Mouse (Mus musculus): ENCODE data around the gene Gtpbp2. TPM values are rescaled to one million over a fixed set of nuclear protein-coding genes. Genes with fewer than 3 reads are reported as not detected.

Gtpbp2 gene
- polyA plus RNA-seq, 1 experiment from 2014 or later = 38.8 TPM

- no peak for TF ChIP-seq EP300 (IDR thresholded peaks at IDR 0.05)
- no peak; the same call in 1 of the 2 replicates for TF ChIP-seq CTCF (IDR thresholded peaks at IDR 0.05)
- peak; percentile 99 for ATAC-seq
- Histone ChIP-seq H3K9me3 (ENCODE audit: low read length) (no peaks in the 10 kb centered on the region), H3K4me2 (replicated peaks; ENCODE audit: low read depth, low read length) (peak within 1 kb of the TSS; percentile 70), H3K4me1 (ENCODE audit: insufficient read depth, low read depth, low read length) (peaks cover 8% of the 10 kb centered on the region; the same call in 1 of the 2 replicates), H3K4me3 (ENCODE audit: low read depth, low read length) (peak within 1 kb of the TSS; percentile 40), H3K9ac (replicated peaks; ENCODE audit: low read depth) (0 out of 2 replicates have a peak within 1 kb of the TSS, but pooled peaks have one; percentile 8), H3K27ac (ENCODE audit: low read length) (no peak within 1 kb of the TSS; the same call in 1 of the 2 replicates), H3K36me3 (ENCODE audit: insufficient read depth, low read length) (peaks cover 11% of the 10 kb centered on the region), H3K27me3 (replicated peaks; ENCODE audit: insufficient read depth, low read length) (no peaks in the 10 kb centered on the region)
- peak; percentile 95 for DNase-seq (ENCODE audit: low spot score)
- WGBS = 6% methylated on average over 37 of the region's 37 CpGs
Observed at GRCm38 (mm10) chr17:46143578-46144423, 17.0 kb upstream of the Gtpbp2 start, which contains the start of gene Rsph9. Gene Rsph9 (minus strand): TSS chr17:46144216.

DNA sequence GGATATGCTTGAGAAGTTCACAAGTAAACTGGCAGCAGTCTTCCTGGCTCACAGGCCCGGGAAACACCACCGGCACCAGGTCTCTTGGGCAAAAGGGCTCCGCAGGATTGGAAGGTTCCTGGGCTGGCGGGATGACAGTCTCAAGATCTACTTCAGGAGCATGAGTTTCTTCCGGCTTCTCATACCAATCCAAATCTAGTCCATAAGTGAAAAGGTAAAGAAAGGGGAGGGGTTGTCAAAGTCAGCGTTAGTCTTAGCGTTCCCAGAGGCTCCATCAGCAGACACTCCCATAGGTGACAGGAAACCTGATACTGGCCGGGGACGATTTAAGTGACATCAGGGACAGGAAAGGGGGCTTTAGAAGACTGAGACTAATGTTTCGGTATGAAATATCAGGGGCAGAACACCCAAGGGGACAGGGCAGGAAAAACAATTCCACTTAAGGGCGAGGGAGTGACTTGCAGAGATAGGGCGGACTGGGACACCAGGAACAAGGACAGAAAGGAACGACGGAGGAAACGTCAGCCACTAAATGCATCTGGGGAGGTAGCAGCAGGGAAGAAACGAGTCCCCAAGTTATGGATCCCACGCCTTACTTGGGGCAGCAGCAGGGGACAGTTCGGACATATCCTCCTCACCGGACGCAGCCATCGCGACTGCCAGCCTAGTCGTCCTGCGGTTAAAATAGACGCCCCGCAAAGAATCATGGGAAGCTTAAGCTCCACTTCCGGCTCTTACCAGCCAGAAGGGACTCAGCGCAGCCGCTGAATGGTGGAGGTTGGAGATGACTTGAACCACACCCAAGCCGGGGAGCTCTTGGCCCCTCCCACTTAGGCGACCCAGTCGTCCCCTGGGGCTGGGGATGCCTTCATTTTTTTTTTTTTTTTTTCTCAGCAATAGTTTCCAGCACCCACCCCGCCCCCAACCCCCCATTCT is 7.7 kb upstream of the Gtpbp2 start, which contains the start of gene Mad2l1bp:
Gene Mad2l1bp, minus strand, starts transcription at position 707 of the 936 bp plus-strand sequence.
- peak; percentile 98 for DNase-seq (ENCODE audit: low spot score)
- WGBS = 1% methylated on average over 33 of the region's 33 CpGs
- peak; percentile 97 for ATAC-seq

GRCm38 (mm10) chr17:46154336-46154735 is 6.5 kb upstream of the Gtpbp2 start:
- no peaks in the 10 kb centered on the region for H3K36me3 ChIP-seq (ENCODE audit: insufficient read depth, low read length)
- ATAC-seq = no peak
- peaks cover 4% of the 10 kb centered on the region; the same call in 1 of the 2 replicates for H3K4me1 ChIP-seq (ENCODE audit: insufficient read depth, low read depth, low read length)
- TF ChIP-seq EP300 (IDR thresholded peaks at IDR 0.05) = no peak
- TF ChIP-seq CTCF (IDR thresholded peaks at IDR 0.05) = no peak
- no peak overlapping the region for H3K4me2 ChIP-seq (replicated peaks; ENCODE audit: low read depth, low read length)
- no peak overlapping the region for H3K9ac ChIP-seq (replicated peaks; ENCODE audit: low read depth)
- no peaks in the 10 kb centered on the region for H3K27me3 ChIP-seq (replicated peaks; ENCODE audit: insufficient read depth, low read length)
- no peak overlapping the region for H3K27ac ChIP-seq (ENCODE audit: low read length)
- no peak for DNase-seq (ENCODE audit: low spot score)
- no peaks in the 10 kb centered on the region for H3K9me3 ChIP-seq (ENCODE audit: low read length)
- H3K4me3 ChIP-seq (ENCODE audit: low read depth, low read length) = no peak overlapping the region
- 88% methylated on average over 3 of the region's 3 CpGs for WGBS

More for the DNA sequence above, 7.7 kb upstream of the Gtpbp2 start, which contains the start of gene Mad2l1bp:
- H3K4me1 ChIP-seq (ENCODE audit: insufficient read depth, low read depth, low read length) = peaks cover 4% of the 10 kb centered on the region; the same call in 1 of the 2 replicates
- H3K27me3 ChIP-seq (replicated peaks; ENCODE audit: insufficient read depth, low read length) = no peaks in the 10 kb centered on the region
- TF ChIP-seq EP300 (IDR thresholded peaks at IDR 0.05) (peak; percentile 65), CTCF (IDR thresholded peaks at IDR 0.05) (no peak)
- H3K4me2 ChIP-seq (replicated peaks; ENCODE audit: low read depth, low read length) = peak within 1 kb of the TSS; percentile 74
- 0 out of 2 replicates have a peak, but pooled peaks cover 4% of the 10 kb centered on the region for H3K36me3 ChIP-seq (ENCODE audit: insufficient read depth, low read length)
- H3K27ac ChIP-seq (ENCODE audit: low read length) = peak within 1 kb of the TSS; percentile 86
- H3K9me3 ChIP-seq (ENCODE audit: low read length) = no peaks in the 10 kb centered on the region
- peak within 1 kb of the TSS; percentile 72 for H3K4me3 ChIP-seq (ENCODE audit: low read depth, low read length)
- peak within 1 kb of the TSS; percentile 68 for H3K9ac ChIP-seq (replicated peaks; ENCODE audit: low read depth)

- ATAC-seq = no peak
Observed at GRCm38 (mm10) chr17:46156680-46157079, 4.2 kb upstream of the Gtpbp2 start.

DNA sequence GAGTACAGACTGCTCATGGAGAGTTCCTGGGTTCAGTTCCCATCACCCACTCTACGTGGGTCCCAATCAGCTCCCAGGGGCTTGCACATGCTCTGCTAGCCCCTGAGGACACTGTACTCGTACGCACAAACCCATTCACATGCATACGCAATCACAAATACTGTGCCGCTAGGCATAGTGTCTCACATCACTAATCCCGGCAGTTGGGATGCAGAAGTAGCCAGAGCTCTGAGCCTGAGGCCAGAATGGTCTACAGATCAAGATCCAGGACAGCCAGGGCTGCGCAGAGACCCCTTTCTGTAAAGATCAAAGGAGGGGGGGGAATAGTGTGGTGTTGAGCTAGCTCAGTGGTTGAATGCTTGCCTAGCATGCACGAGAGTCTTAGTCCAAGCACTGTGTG is 3.7 kb upstream of the Gtpbp2 start:
- Histone ChIP-seq H3K9ac (replicated peaks; ENCODE audit: low read depth) (no peak overlapping the region), H3K27me3 (replicated peaks; ENCODE audit: insufficient read depth, low read length) (no peaks in the 10 kb centered on the region), H3K27ac (ENCODE audit: low read length) (no peak overlapping the region), H3K9me3 (ENCODE audit: low read length) (no peaks in the 10 kb centered on the region), H3K36me3 (ENCODE audit: insufficient read depth, low read length) (no peaks in the 10 kb centered on the region), H3K4me3 (ENCODE audit: low read depth, low read length) (no peak overlapping the region), H3K4me1 (ENCODE audit: insufficient read depth, low read depth, low read length) (peaks cover 8% of the 10 kb centered on the region; the same call in 1 of the 2 replicates), H3K4me2 (replicated peaks; ENCODE audit: low read depth, low read length) (no peak overlapping the region)
- no peak for TF ChIP-seq EP300 (IDR thresholded peaks at IDR 0.05)
- TF ChIP-seq CTCF (IDR thresholded peaks at IDR 0.05) = no peak
- ATAC-seq (no peak), DNase-seq (ENCODE audit: low spot score) (no peak)
- 86% methylated on average over 8 of the region's 8 CpGs for WGBS

More at GRCm38 (mm10) chr17:46156680-46157079, 4.2 kb upstream of the Gtpbp2 start:
- 57% methylated on average over 5 of the region's 5 CpGs for WGBS
- H3K4me2 ChIP-seq (replicated peaks; ENCODE audit: low read depth, low read length) = no peak overlapping the region
- no peak overlapping the region for H3K27ac ChIP-seq (ENCODE audit: low read length)
- peaks cover 6% of the 10 kb centered on the region; the same call in 1 of the 2 replicates for H3K4me1 ChIP-seq (ENCODE audit: insufficient read depth, low read depth, low read length)
- TF ChIP-seq EP300 (IDR thresholded peaks at IDR 0.05) (no peak), CTCF (IDR thresholded peaks at IDR 0.05) (no peak)
- DNase-seq (ENCODE audit: low spot score) = no peak
- H3K9ac ChIP-seq (replicated peaks; ENCODE audit: low read depth) = no peak overlapping the region
- H3K9me3 ChIP-seq (ENCODE audit: low read length) = no peaks in the 10 kb centered on the region
- no peaks in the 10 kb centered on the region for H3K27me3 ChIP-seq (replicated peaks; ENCODE audit: insufficient read depth, low read length)
- H3K36me3 ChIP-seq (ENCODE audit: insufficient read depth, low read length) = no peaks in the 10 kb centered on the region
- no peak overlapping the region for H3K4me3 ChIP-seq (ENCODE audit: low read depth, low read length)
